Mouse (Mus musculus) spleen, adult 2 months (tissue): Measurements from ENCODE around the gene Mob4.

Source experiments
- CTCF ChIP-seq: fragments of 200-500 bp; IDR thresholded peaks from 2 replicates; pipeline ENCODE4 v1.5.1; 2011; ENCODE audit warnings: mild to moderate bottlenecking, inconsistent platforms; ENCODE audit not compliant: insufficient read depth, insufficient read length, insufficient replicate concordance; ENCODE audit errors: extremely low read depth
- POLR2A ChIP-seq: fragments of 200-500 bp; IDR thresholded peaks from 2 replicates; pipeline ENCODE4 v1.6.1; 2011; ENCODE audit warnings: low read depth, low read length, inconsistent platforms

DNA sequence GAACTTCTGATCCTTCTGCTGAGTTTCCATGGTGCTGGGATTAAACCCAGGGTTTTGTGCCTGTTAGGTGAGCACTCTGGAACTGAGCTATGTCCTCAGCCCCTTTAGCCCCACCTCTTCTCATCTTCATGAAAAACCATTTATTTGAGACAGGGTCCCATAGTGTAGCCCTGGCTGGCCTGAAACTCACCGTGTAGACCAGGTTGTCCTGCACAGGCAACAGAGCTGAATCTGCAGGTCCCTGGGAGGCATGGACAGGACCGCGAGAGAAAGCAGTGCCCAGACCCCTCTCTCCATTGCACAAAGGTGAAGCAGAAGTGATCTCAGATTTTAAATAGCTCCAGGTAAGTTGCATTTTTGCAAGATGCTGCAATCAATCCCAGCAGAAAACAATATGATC is 29.2 kb downstream of the Mob4 start:
- TF ChIP-seq CTCF (no peak), POLR2A (no peak)
